Mouse (Mus musculus) ES-Bruce4 (cell line): ENCODE data around the gene Gm21962.

Experiments used
- CTCF ChIP-seq: IDR thresholded peaks from one replicate; pipeline ENCODE4 v1.8.1; 2011; ENCODE audit warnings: low read depth, low read length
- EP300 ChIP-seq: IDR thresholded peaks from 2 replicates; pipeline ENCODE4 v1.6.1; 2011; ENCODE audit warnings: low read depth, low read length; ENCODE audit not compliant: insufficient read depth
- POLR2A ChIP-seq: IDR thresholded peaks from one replicate; pipeline ENCODE4 v1.8.1; 2011; ENCODE audit warnings: low read length; ENCODE audit not compliant: insufficient read depth

- TF ChIP-seq EP300 (no peak), POLR2A (no peak), CTCF (no peak)
These were observed 20.2 kb downstream of the Gm21962 start for GRCm38 (mm10) chr3:137691503-137691902.
